Mouse (Mus musculus) hindbrain, embryonic 16.5 days (tissue): ENCODE measurements around the gene Dtx4. TPM values are rescaled to one million over a fixed set of nuclear protein-coding genes. Genes with fewer than 3 reads are reported as not detected.

Source experiments
- ATAC-seq: fragments of 200-750 bp; cut with Nextera tagmentation; 2 replicates; pipeline ENCODE4 v1.8.0; 2017; ENCODE audit warnings: moderate TSS enrichment, moderate library complexity
- H3K27ac ChIP-seq: fragments of 300-500 bp; sonication (generic); 2 replicates; pipeline ENCODE4 v1.5.1; 2014; ENCODE audit warnings: low read depth, mild to moderate bottlenecking, control low read depth, low read length, moderate library complexity
- H3K27me3 ChIP-seq: fragments of 300-500 bp; sonication (generic); replicated peaks from 2 replicates; pipeline ENCODE4 v1.6.1; 2014; ENCODE audit warnings: low read length; ENCODE audit not compliant: control insufficient read depth, insufficient read depth
- H3K36me3 ChIP-seq: fragments of 300-500 bp; sonication (generic); 2 replicates; pipeline ENCODE4 v1.6.1; 2014; ENCODE audit warnings: mild to moderate bottlenecking, low read length, moderate library complexity, mixed read lengths; ENCODE audit not compliant: control insufficient read depth, insufficient read depth
- H3K4me1 ChIP-seq: fragments of 300-500 bp; sonication (generic); 2 replicates; pipeline ENCODE4 v1.6.1; 2014; ENCODE audit warnings: low read depth, low read length; ENCODE audit not compliant: control insufficient read depth, insufficient read depth
- H3K4me2 ChIP-seq: fragments of 300-500 bp; sonication (generic); 2 replicates; pipeline ENCODE4 v1.6.1; 2014; ENCODE audit warnings: mild to moderate bottlenecking, low read length, control low read depth, moderate library complexity
- H3K4me3 ChIP-seq: fragments of 300-500 bp; sonication (generic); 2 replicates; pipeline ENCODE4 v1.5.1; 2014; ENCODE audit warnings: mild to moderate bottlenecking, low read length, control low read depth, moderate library complexity
- H3K9ac ChIP-seq: fragments of 300-500 bp; sonication (generic); 2 replicates; pipeline ENCODE4 v1.6.1; 2014; ENCODE audit warnings: low read depth, mild to moderate bottlenecking, control low read depth, low read length, moderate library complexity
- H3K9me3 ChIP-seq: fragments of 300-500 bp; sonication (generic); 2 replicates; pipeline ENCODE4 v1.6.1; 2014; ENCODE audit warnings: mild to moderate bottlenecking, low read length, moderate library complexity; ENCODE audit not compliant: control insufficient read depth
- WGBS: fragments of 180-500 bp; shearing (Covaris S2); extraction: QIAGEN DNeasy Blood & Tissue Kit; methylation state at CpG from one replicate; pipeline ENCODE4 v1.1.7; 2014; 5-methylcytosine and 5-hydroxymethylcytosine counted together
- polyA plus RNA-seq: library from polyadenylated mRNA; unstranded; fragments of >200 nt; fragmentation: Nextera tagmentation; extraction: Ambion mirVana; gene quantifications from 2 replicates; pipeline ENCODE4 v1.2.1, GENCODE M21; 2015

Gene Dtx4
- polyA plus RNA-seq, 1 experiment from 2014 or later: 32.7 TPM

GRCm38 (mm10) chr19:12488205-12488966 is 12.9 kb downstream of the Dtx4 start:
- Histone ChIP-seq H3K36me3 (peaks cover 23% of the 10 kb centered on the region), H3K4me2 (no peak overlapping the region), H3K4me1 (peaks cover 25% of the 10 kb centered on the region), H3K9me3 (no peaks in the 10 kb centered on the region), H3K4me3 (no peak overlapping the region), H3K9ac (no peak overlapping the region), H3K27me3 (no peaks in the 10 kb centered on the region), H3K27ac (peak overlapping the region; percentile 65)
- ATAC-seq: peak; percentile 20; the same call in 1 of the 2 replicates
- 12% methylated on average over 9 of the region's 9 CpGs for WGBS

GRCm38 (mm10) chr19:12487511-12488204 is 13.6 kb downstream of the Dtx4 start:
- ATAC-seq: no peak

GRCm38 (mm10) chr19:12486875-12487274 is 14.4 kb downstream of the Dtx4 start:
- Histone ChIP-seq H3K36me3 (peaks cover 32% of the 10 kb centered on the region), H3K27me3 (no peaks in the 10 kb centered on the region), H3K4me2 (no peak overlapping the region), H3K27ac (peak overlapping the region; percentile 52), H3K4me1 (peaks cover 24% of the 10 kb centered on the region), H3K9ac (no peak overlapping the region), H3K4me3 (no peak overlapping the region), H3K9me3 (no peaks in the 10 kb centered on the region)
- no peak for ATAC-seq
- WGBS: 58% methylated on average over 6 of the region's 6 CpGs

More at GRCm38 (mm10) chr19:12487511-12488204, 13.6 kb downstream of the Dtx4 start:
- Histone ChIP-seq H3K9ac (no peak overlapping the region), H3K9me3 (no peaks in the 10 kb centered on the region), H3K27me3 (no peaks in the 10 kb centered on the region), H3K4me3 (no peak overlapping the region), H3K4me1 (peaks cover 24% of the 10 kb centered on the region), H3K4me2 (no peak overlapping the region), H3K36me3 (peaks cover 30% of the 10 kb centered on the region), H3K27ac (no peak overlapping the region; the same call in 1 of the 2 replicates)
- WGBS: 80% methylated on average over 12 of the region's 12 CpGs

- Histone ChIP-seq H3K9me3 (no peaks in the 10 kb centered on the region), H3K27ac (no peak overlapping the region), H3K4me3 (no peak overlapping the region), H3K27me3 (no peaks in the 10 kb centered on the region), H3K36me3 (peaks cover 29% of the 10 kb centered on the region), H3K4me2 (no peak overlapping the region), H3K9ac (no peak overlapping the region), H3K4me1 (peaks cover 24% of the 10 kb centered on the region)
- 43% methylated on average over 3 of the region's 3 CpGs for WGBS
- no peak for ATAC-seq
Observed at GRCm38 (mm10) chr19:12485631-12486030, 15.6 kb downstream of the Dtx4 start.

GRCm38 (mm10) chr19:12485223-12485622 is 16.0 kb downstream of the Dtx4 start:
- Histone ChIP-seq H3K27me3 (no peaks in the 10 kb centered on the region), H3K4me2 (no peak overlapping the region), H3K27ac (peak overlapping the region; percentile 26; the same call in 1 of the 2 replicates), H3K36me3 (peaks cover 27% of the 10 kb centered on the region), H3K9ac (no peak overlapping the region), H3K4me1 (peaks cover 20% of the 10 kb centered on the region), H3K9me3 (no peaks in the 10 kb centered on the region), H3K4me3 (no peak overlapping the region)
- 68% methylated on average over 13 of the region's 13 CpGs for WGBS
- ATAC-seq: no peak

- H3K27ac ChIP-seq: peak overlapping the region; percentile 45; the same call in 1 of the 2 replicates
- no peak overlapping the region for H3K4me3 ChIP-seq
- H3K9ac ChIP-seq: no peak overlapping the region
- H3K4me2 ChIP-seq: no peak overlapping the region
- H3K36me3 ChIP-seq: peaks cover 34% of the 10 kb centered on the region
- H3K9me3 ChIP-seq: no peaks in the 10 kb centered on the region
- peaks cover 18% of the 10 kb centered on the region for H3K4me1 ChIP-seq
- peak; percentile 53; the same call in 1 of the 2 replicates for ATAC-seq
- 39% methylated on average over 4 of the region's 4 CpGs for WGBS
- no peaks in the 10 kb centered on the region for H3K27me3 ChIP-seq
Observed at GRCm38 (mm10) chr19:12484210-12484609, 17.0 kb downstream of the Dtx4 start.

GRCm38 (mm10) chr19:12483782-12484181 is 17.5 kb downstream of the Dtx4 start:
- Histone ChIP-seq H3K36me3 (peaks cover 37% of the 10 kb centered on the region), H3K27ac (peak overlapping the region; percentile 45; the same call in 1 of the 2 replicates)
- ATAC-seq: no peak; the same call in 1 of the 2 replicates

GRCm38 (mm10) chr19:12478369-12478768 is 22.9 kb downstream of the Dtx4 start:
- Histone ChIP-seq H3K4me2 (no peak overlapping the region), H3K27me3 (no peaks in the 10 kb centered on the region), H3K9me3 (no peaks in the 10 kb centered on the region), H3K4me1 (peaks cover 8% of the 10 kb centered on the region), H3K27ac (no peak overlapping the region), H3K36me3 (peaks cover 38% of the 10 kb centered on the region), H3K9ac (no peak overlapping the region), H3K4me3 (no peak overlapping the region)
- 85% methylated on average over 6 of the region's 6 CpGs for WGBS
- ATAC-seq: no peak

More at GRCm38 (mm10) chr19:12483782-12484181, 17.5 kb downstream of the Dtx4 start:
- 68% methylated on average over 4 of the region's 4 CpGs for WGBS
- H3K4me2 ChIP-seq: no peak overlapping the region
- H3K27me3 ChIP-seq: no peaks in the 10 kb centered on the region
- no peaks in the 10 kb centered on the region for H3K9me3 ChIP-seq
- no peak overlapping the region for H3K4me3 ChIP-seq
- H3K9ac ChIP-seq: no peak overlapping the region
- peaks cover 14% of the 10 kb centered on the region for H3K4me1 ChIP-seq

- H3K9me3 ChIP-seq: no peaks in the 10 kb centered on the region
- H3K4me3 ChIP-seq: no peak overlapping the region
- H3K27me3 ChIP-seq: no peaks in the 10 kb centered on the region
- no peak overlapping the region for H3K27ac ChIP-seq
- 57% methylated on average over 5 of the region's 5 CpGs for WGBS
- ATAC-seq: no peak
- peaks cover 8% of the 10 kb centered on the region for H3K4me1 ChIP-seq
- H3K4me2 ChIP-seq: no peak overlapping the region
- peaks cover 25% of the 10 kb centered on the region for H3K36me3 ChIP-seq
- H3K9ac ChIP-seq: no peak overlapping the region
Observed at GRCm38 (mm10) chr19:12476721-12477270, 24.5 kb downstream of the Dtx4 start.
